Mouse (Mus musculus): ENCODE measurements around the gene Efl1. TPM values are rescaled to one million over a fixed set of nuclear protein-coding genes. Genes with fewer than 3 reads are reported as not detected.

Gene Efl1
- polyA plus RNA-seq, 1 experiment from 2014 or later = 21.0 TPM

DNA sequence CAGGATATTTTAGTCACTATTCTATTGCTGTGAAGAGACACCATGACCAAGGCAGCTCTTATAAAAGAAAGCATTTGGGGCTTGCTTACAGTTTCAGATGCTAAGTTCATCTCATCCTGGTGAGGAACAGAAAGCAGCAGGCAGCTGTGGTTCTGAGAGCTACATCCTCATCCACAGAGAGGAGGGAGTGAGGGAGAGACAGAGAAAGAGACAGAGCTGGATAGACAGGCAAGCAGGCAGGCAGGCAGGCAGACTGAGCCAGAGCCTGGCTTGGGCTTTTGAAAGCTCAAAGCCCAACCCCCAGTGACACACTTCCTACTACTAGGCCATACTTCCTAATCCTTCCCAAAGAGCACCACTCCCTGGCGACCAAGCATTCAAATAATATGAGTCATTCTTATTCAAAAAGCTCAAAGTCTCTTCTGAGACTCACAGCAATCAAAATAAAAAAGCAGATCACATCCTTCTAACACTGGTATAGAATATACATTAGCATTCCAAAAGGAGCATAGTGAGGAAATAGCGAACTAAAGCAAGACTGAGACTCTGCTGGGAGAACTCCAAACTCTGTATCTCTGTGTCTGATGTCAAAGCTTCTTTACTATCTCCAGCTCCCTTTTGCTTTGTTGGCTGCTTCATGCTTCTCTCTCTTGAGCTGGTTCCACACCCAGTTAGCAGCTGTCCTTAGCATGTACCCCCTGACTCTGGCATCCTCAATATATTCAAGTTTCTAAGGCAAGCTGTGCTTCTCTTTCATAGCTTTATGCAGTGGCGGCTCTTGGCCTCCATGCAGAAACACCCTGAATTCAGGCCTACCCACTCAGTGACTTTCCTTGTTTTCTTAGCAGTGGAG lies 86.6 kb downstream of the Efl1 start:
- Histone ChIP-seq H3K4me1 (replicated peaks) (peaks cover 17% of the 10 kb centered on the region), H3K36me3 (no peaks in the 10 kb centered on the region), H3K27ac (no peak overlapping the region), H3K4me3 (replicated peaks) (no peak overlapping the region), H3K9me3 (0 out of 2 replicates have a peak, but pooled peaks cover 3% of the 10 kb centered on the region), H3K4me2 (no peak overlapping the region), H3K27me3 (no peaks in the 10 kb centered on the region), H3K9ac (replicated peaks) (no peak overlapping the region)
- ATAC-seq (ENCODE audit: insufficient number of reproducible peaks, insufficient read depth, low FRiP score, low TSS enrichment, low read depth) = no peak
- 87% methylated on average over 3 of the region's 3 CpGs for WGBS

DNA sequence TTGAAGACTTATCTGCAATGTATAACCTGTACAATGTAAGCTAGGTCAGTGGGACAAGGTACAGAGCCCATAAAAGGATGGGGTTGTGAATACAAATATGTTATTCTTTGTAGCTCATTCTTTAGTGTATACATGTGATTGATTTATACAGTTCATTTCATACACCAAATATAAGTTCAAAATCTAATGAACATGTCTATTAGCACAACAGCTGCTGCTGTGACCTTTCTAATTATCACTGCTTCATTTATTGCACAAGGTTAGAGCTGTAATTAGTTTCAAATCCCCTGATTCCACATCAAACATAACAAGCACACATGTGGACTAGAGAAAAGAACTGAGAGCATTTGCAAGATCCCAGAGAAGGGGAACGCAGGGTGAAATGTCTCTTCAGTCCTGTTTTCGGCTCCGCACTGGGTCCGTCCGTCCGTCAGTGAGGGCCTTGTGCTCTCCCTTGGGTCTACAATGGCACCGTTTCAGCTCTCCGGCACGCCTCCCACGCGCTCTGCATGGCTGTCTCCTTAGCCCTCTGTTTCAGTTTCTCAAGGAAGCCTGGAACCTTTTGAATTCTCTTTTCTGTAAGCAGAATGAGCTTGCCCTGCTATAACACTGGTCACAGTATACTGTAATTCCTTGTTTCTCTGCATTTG lies 94.8 kb downstream of the Efl1 start:
- no peak overlapping the region for H3K4me3 ChIP-seq (replicated peaks)
- no peak overlapping the region for H3K9ac ChIP-seq (replicated peaks)
- H3K36me3 ChIP-seq = peaks cover 8% of the 10 kb centered on the region; the same call in 1 of the 2 replicates
- peak overlapping the region; percentile 77 for H3K27ac ChIP-seq
- H3K4me1 ChIP-seq (replicated peaks) = peaks cover 6% of the 10 kb centered on the region
- no peak for ATAC-seq (ENCODE audit: insufficient number of reproducible peaks, insufficient read depth, low FRiP score, low TSS enrichment, low read depth)
- 65% methylated on average over 11 of the region's 11 CpGs for WGBS
- no peaks in the 10 kb centered on the region for H3K9me3 ChIP-seq
- no peaks in the 10 kb centered on the region for H3K27me3 ChIP-seq
- H3K4me2 ChIP-seq = peak overlapping the region; percentile 26

DNA sequence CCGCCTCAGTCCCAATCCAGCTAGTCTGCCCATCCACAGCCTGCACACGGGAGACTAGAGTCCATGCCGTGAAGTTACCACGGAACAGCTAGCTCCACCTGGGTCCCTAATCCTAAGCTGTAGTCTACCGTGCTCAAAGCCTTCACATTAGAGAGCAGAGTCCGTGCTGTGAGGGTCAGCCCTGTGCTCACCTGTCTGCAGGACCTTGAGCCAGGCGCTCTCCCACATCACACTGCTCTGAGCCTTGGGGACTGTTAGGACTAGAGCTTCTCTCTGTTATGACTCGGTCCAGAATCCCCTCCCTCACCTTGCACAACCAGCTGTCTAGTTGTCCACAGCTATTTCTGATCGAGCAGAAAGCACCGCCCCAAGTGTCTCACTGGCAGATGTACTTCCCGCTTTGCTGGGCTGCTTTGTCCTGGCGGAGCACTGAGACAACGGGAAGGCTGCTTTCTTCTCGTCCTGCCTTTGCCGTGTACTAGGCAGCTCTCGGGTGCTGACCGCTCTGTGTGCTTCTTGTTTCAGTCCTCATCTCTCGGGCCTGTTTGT lies 95.8 kb downstream of the Efl1 start:
- no peak for ATAC-seq (ENCODE audit: insufficient number of reproducible peaks, insufficient read depth, low FRiP score, low TSS enrichment, low read depth)
- H3K27me3 ChIP-seq = no peaks in the 10 kb centered on the region
- no peak overlapping the region for H3K4me3 ChIP-seq (replicated peaks)
- 88% methylated on average over 18 of the region's 18 CpGs for WGBS
- peaks cover 11% of the 10 kb centered on the region for H3K4me1 ChIP-seq (replicated peaks)
- H3K27ac ChIP-seq = no peak overlapping the region
- no peak overlapping the region for H3K4me2 ChIP-seq
- no peak overlapping the region for H3K9ac ChIP-seq (replicated peaks)
- peaks cover 8% of the 10 kb centered on the region; the same call in 1 of the 2 replicates for H3K36me3 ChIP-seq
- no peaks in the 10 kb centered on the region for H3K9me3 ChIP-seq

- H3K9me3 ChIP-seq = no peaks in the 10 kb centered on the region
- H3K4me1 ChIP-seq (replicated peaks) = peaks cover 31% of the 10 kb centered on the region
- H3K4me3 ChIP-seq (replicated peaks) = no peak overlapping the region
- no peak overlapping the region for H3K27ac ChIP-seq
- WGBS = 40% methylated on average over 2 of the region's 2 CpGs
- ATAC-seq (ENCODE audit: insufficient number of reproducible peaks, insufficient read depth, low FRiP score, low TSS enrichment, low read depth) = no peak
- H3K27me3 ChIP-seq = no peaks in the 10 kb centered on the region
- H3K36me3 ChIP-seq = peaks cover 12% of the 10 kb centered on the region; the same call in 1 of the 2 replicates
- H3K4me2 ChIP-seq = no peak overlapping the region
- H3K9ac ChIP-seq (replicated peaks) = no peak overlapping the region
These were observed 100.4 kb downstream of the Efl1 start for GRCm38 (mm10) chr7:82748812-82749211.

DNA sequence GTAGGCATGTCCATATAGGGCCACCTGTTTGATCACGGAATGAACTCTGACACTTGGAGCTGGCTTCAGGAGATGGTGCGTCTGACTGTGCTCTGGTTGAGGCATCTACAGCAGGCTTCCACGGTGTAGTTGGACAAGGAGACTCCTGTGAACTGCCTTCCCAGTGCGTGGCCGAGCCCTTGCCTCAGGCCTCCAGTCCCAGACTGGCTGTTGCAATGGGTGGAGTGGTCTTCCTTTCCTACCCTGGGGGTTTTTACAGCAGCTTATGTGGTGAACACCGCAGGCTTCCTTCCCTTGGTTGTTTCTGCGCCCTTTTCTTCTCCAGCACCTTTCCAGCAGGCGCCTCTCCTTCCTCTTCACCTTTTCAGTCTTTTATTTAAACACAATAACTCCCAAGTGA lies 100.8 kb downstream of the Efl1 start:
- H3K36me3 ChIP-seq = peaks cover 14% of the 10 kb centered on the region; the same call in 1 of the 2 replicates
- H3K4me2 ChIP-seq = no peak overlapping the region
- ATAC-seq (ENCODE audit: insufficient number of reproducible peaks, insufficient read depth, low FRiP score, low TSS enrichment, low read depth) = no peak
- 85% methylated on average over 8 of the region's 8 CpGs for WGBS
- H3K27me3 ChIP-seq = no peaks in the 10 kb centered on the region
- H3K9ac ChIP-seq (replicated peaks) = no peak overlapping the region
- no peaks in the 10 kb centered on the region for H3K9me3 ChIP-seq
- H3K4me3 ChIP-seq (replicated peaks) = no peak overlapping the region
- 0 out of 2 replicates have a peak overlapping the region, but pooled peaks have one; percentile 18 for H3K27ac ChIP-seq
- H3K4me1 ChIP-seq (replicated peaks) = peaks cover 31% of the 10 kb centered on the region

- peaks cover 29% of the 10 kb centered on the region for H3K36me3 ChIP-seq
- H3K27ac ChIP-seq = peak overlapping the region; percentile 83
- peaks cover 31% of the 10 kb centered on the region for H3K4me1 ChIP-seq (replicated peaks)
- H3K4me3 ChIP-seq (replicated peaks) = no peak overlapping the region
- H3K27me3 ChIP-seq = no peaks in the 10 kb centered on the region
- no peaks in the 10 kb centered on the region for H3K9me3 ChIP-seq
- 0 out of 2 replicates have a peak, but pooled peaks have one; percentile 31 for ATAC-seq (ENCODE audit: insufficient number of reproducible peaks, insufficient read depth, low FRiP score, low TSS enrichment, low read depth)
- 64% methylated on average over 8 of the region's 8 CpGs for WGBS
- no peak overlapping the region for H3K4me2 ChIP-seq
- H3K9ac ChIP-seq (replicated peaks) = no peak overlapping the region
These were observed 104.0 kb downstream of the Efl1 start for GRCm38 (mm10) chr7:82752171-82753085.

DNA sequence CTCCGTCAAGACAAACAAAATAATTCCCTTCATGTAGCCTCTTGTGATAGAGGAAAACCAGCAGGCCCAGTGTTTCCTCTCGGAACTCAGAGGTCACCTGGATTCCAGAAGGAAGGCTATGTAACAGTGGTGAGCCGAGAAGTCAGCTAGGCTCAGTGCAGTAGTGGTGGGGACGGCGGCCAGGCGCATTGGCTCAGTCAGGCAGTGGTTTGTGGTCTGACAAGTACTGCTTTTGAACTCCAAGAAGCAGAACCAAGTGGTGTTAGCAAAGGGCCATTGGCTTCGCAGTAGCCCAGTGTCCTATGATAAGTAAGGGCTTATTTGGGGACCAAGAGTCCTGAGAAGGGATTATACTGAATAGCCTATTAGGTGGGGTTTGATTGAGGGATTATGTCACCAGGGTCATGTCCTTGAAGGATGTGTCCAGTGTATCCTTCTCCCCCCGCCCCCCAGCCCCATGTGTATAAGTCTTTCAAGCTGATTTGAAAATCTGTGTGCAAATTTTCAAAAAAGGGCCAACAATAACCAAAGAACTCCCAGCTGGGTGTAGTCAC lies 107.3 kb downstream of the Efl1 start:
- H3K36me3 ChIP-seq = peaks cover 29% of the 10 kb centered on the region
- no peaks in the 10 kb centered on the region for H3K27me3 ChIP-seq
- no peak for ATAC-seq (ENCODE audit: insufficient number of reproducible peaks, insufficient read depth, low FRiP score, low TSS enrichment, low read depth)
- H3K27ac ChIP-seq = no peak overlapping the region
- 85% methylated on average over 8 of the region's 8 CpGs for WGBS
- no peak overlapping the region for H3K4me3 ChIP-seq (replicated peaks)
- H3K4me2 ChIP-seq = no peak overlapping the region
- no peak overlapping the region for H3K9ac ChIP-seq (replicated peaks)
- H3K9me3 ChIP-seq = no peaks in the 10 kb centered on the region
- H3K4me1 ChIP-seq (replicated peaks) = peaks cover 19% of the 10 kb centered on the region

- no peaks in the 10 kb centered on the region for H3K27me3 ChIP-seq
- peaks cover 45% of the 10 kb centered on the region for H3K36me3 ChIP-seq
- WGBS = 89% methylated on average over 4 of the region's 4 CpGs
- H3K4me1 ChIP-seq (replicated peaks) = no peaks in the 10 kb centered on the region
- H3K27ac ChIP-seq = no peak overlapping the region
- H3K9me3 ChIP-seq = no peaks in the 10 kb centered on the region
- no peak overlapping the region for H3K4me3 ChIP-seq (replicated peaks)
- no peak for ATAC-seq (ENCODE audit: insufficient number of reproducible peaks, insufficient read depth, low FRiP score, low TSS enrichment, low read depth)
- no peak overlapping the region for H3K9ac ChIP-seq (replicated peaks)
- no peak overlapping the region for H3K4me2 ChIP-seq
These were observed 110.1 kb downstream of the Efl1 start for GRCm38 (mm10) chr7:82758521-82758920.

DNA sequence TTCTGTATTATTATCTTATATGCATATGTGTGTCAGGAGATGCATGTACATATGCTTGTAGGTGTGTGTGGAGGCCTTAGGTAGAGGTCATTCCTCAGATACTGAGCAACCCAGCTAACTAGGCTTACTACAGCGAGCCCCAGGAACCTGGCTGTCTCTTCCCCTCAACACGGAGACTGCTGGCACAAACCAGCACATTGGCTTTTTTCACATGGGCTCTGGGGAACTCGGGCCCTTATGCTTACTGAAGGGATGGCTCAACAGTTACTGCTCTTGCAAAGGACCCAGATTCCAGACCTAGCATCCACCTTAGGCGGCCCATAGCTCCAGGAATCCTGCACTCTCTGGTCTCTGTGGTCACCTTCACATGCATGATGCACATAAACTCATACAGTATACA lies 110.7 kb downstream of the Efl1 start:
- H3K27me3 ChIP-seq = no peaks in the 10 kb centered on the region
- ATAC-seq (ENCODE audit: insufficient number of reproducible peaks, insufficient read depth, low FRiP score, low TSS enrichment, low read depth) = no peak
- H3K4me1 ChIP-seq (replicated peaks) = no peaks in the 10 kb centered on the region
- H3K36me3 ChIP-seq = peaks cover 44% of the 10 kb centered on the region
- 80% methylated on average over 4 of the region's 4 CpGs for WGBS
- H3K27ac ChIP-seq = no peak overlapping the region
- no peak overlapping the region for H3K9ac ChIP-seq (replicated peaks)
- H3K4me2 ChIP-seq = no peak overlapping the region
- H3K4me3 ChIP-seq (replicated peaks) = no peak overlapping the region
- no peaks in the 10 kb centered on the region for H3K9me3 ChIP-seq

GRCm38 (mm10) chr7:82764951-82765350 lies 116.5 kb downstream of the Efl1 start:
- ATAC-seq (ENCODE audit: insufficient number of reproducible peaks, insufficient read depth, low FRiP score, low TSS enrichment, low read depth) = no peak
- no peak overlapping the region for H3K4me3 ChIP-seq (replicated peaks)
- no peak overlapping the region for H3K9ac ChIP-seq (replicated peaks)
- H3K9me3 ChIP-seq = no peaks in the 10 kb centered on the region
- no peaks in the 10 kb centered on the region for H3K27me3 ChIP-seq
- H3K4me1 ChIP-seq (replicated peaks) = peaks cover 30% of the 10 kb centered on the region
- 92% methylated on average over 1 of the region's 1 CpGs for WGBS
- H3K27ac ChIP-seq = no peak overlapping the region
- H3K36me3 ChIP-seq = peaks cover 23% of the 10 kb centered on the region
- no peak overlapping the region for H3K4me2 ChIP-seq
